Mouse (Mus musculus) kidney, embryonic 16.5 days (tissue): Measurements from ENCODE around the gene B3gnt4. TPM values are rescaled to one million over a fixed set of nuclear protein-coding genes. Genes with fewer than 3 reads are reported as not detected.
"Not testable (repeated sequence)": the region's sequence is repeated elsewhere in the genome, so short reads cannot be mapped to it uniquely, and the experiment has no call there.

ENCODE experiments used
- ATAC-seq: fragments of 200-750 bp; cut with Nextera tagmentation; 2 replicates; pipeline ENCODE4 v1.8.0; 2017; ENCODE audit warnings: moderate TSS enrichment; ENCODE audit not compliant: low FRiP score, low TSS enrichment
- H3K27ac ChIP-seq: fragments of 300-500 bp; sonication (generic); 2 replicates; pipeline ENCODE4 v1.5.1; 2014; ENCODE audit warnings: low read length
- H3K27me3 ChIP-seq: fragments of 300-500 bp; sonication (generic); 2 replicates; pipeline ENCODE4 v1.6.1; 2014; ENCODE audit warnings: low read length, control low read depth, mixed read lengths; ENCODE audit not compliant: insufficient read depth
- H3K36me3 ChIP-seq: fragments of 300-500 bp; sonication (generic); 2 replicates; pipeline ENCODE4 v1.6.1; 2014; ENCODE audit warnings: low read length, control low read depth, mixed read lengths; ENCODE audit not compliant: insufficient read depth
- H3K4me1 ChIP-seq: fragments of 300-500 bp; sonication (generic); 2 replicates; pipeline ENCODE4 v1.6.1; 2014; ENCODE audit warnings: low read length, control low read depth, mixed read lengths; ENCODE audit not compliant: insufficient read depth
- H3K4me2 ChIP-seq: fragments of 300-500 bp; sonication (generic); replicated peaks from 2 replicates; pipeline ENCODE4 v1.6.1; 2014; ENCODE audit warnings: low read depth, low read length
- H3K4me3 ChIP-seq: fragments of 300-500 bp; sonication (generic); 2 replicates; pipeline ENCODE4 v1.5.1; 2014; ENCODE audit warnings: mild to moderate bottlenecking, low read length
- H3K9ac ChIP-seq: fragments of 300-500 bp; sonication (generic); replicated peaks from 2 replicates; pipeline ENCODE4 v1.6.1; 2014; ENCODE audit warnings: low read length
- H3K9me3 ChIP-seq: fragments of 300-500 bp; sonication (generic); 2 replicates; pipeline ENCODE4 v1.6.1; 2016; ENCODE audit warnings: low read length, control low read depth
- WGBS: fragments of 180-500 bp; shearing (Covaris S2); extraction: QIAGEN DNeasy Blood & Tissue Kit; methylation state at CpG from one replicate; pipeline ENCODE4 v1.1.7; 2014; 5-methylcytosine and 5-hydroxymethylcytosine counted together
- polyA plus RNA-seq: library from polyadenylated mRNA; unstranded; fragments of >200 nt; fragmentation: Nextera tagmentation; extraction: Ambion mirVana; gene quantifications from 2 replicates; pipeline ENCODE4 v1.2.1, GENCODE M21; 2015

B3gnt4 gene
- polyA plus RNA-seq, 1 experiment from 2014 or later: 0.89 TPM

DNA sequence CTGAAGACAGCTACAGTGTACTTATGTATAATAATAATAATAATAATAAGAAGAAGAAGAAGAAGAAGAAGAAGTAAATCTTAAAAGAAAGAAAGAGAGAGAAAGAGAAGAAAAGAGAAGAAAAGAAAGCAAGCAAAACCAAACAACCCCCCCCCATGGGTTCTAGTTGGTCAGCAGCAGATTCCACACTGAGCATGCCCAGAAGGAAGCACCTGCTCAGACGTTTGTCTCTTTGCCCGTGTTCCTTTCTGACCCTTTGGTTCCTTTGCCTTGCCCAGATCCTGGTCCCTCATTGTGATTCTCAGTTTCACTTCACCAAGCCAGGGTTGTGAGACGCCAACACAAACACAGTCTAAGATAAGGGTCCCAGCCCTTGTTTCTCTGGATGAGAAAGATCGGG is 8.3 kb upstream of the B3gnt4 start:
- H3K4me1 ChIP-seq: peaks cover 10% of the 10 kb centered on the region
- no peak for ATAC-seq
- WGBS: 78% methylated on average over 4 of the region's 4 CpGs
- H3K9me3 ChIP-seq: no peaks in the 10 kb centered on the region
- H3K4me2 ChIP-seq: no peak overlapping the region
- H3K27me3 ChIP-seq: peaks cover 8% of the 10 kb centered on the region; the same call in 1 of the 2 replicates
- H3K36me3 ChIP-seq: no peaks in the 10 kb centered on the region
- no peak overlapping the region for H3K4me3 ChIP-seq
- no peak overlapping the region for H3K9ac ChIP-seq
- H3K27ac ChIP-seq: no peak overlapping the region

GRCm38 (mm10) chr5:123507936-123508723 is 2.1 kb upstream of the B3gnt4 start:
- peaks cover 10% of the 10 kb centered on the region; the same call in 1 of the 2 replicates for H3K4me1 ChIP-seq
- peak; percentile 92 for ATAC-seq
- no peak overlapping the region for H3K27ac ChIP-seq
- H3K9me3 ChIP-seq: no peaks in the 10 kb centered on the region
- H3K36me3 ChIP-seq: peaks cover 8% of the 10 kb centered on the region; the same call in 1 of the 2 replicates
- WGBS: under 1% methylated on average over 59 of the region's 59 CpGs
- H3K9ac ChIP-seq: peak overlapping the region; percentile 63
- peak overlapping the region; percentile 70 for H3K4me3 ChIP-seq
- peak overlapping the region; percentile 93 for H3K4me2 ChIP-seq
- peaks cover 28% of the 10 kb centered on the region for H3K27me3 ChIP-seq

- WGBS: 8% methylated on average over 12 of the region's 12 CpGs
- Histone ChIP-seq H3K9ac (peak overlapping the region; percentile 63), H3K9me3 (no peaks in the 10 kb centered on the region), H3K27ac (no peak overlapping the region), H3K27me3 (peaks cover 28% of the 10 kb centered on the region), H3K4me3 (peak overlapping the region; percentile 70), H3K36me3 (peaks cover 8% of the 10 kb centered on the region; the same call in 1 of the 2 replicates), H3K4me1 (peaks cover 10% of the 10 kb centered on the region; the same call in 1 of the 2 replicates), H3K4me2 (peak overlapping the region; percentile 93)
- no peak for ATAC-seq
Observed at GRCm38 (mm10) chr5:123508921-123509320, 1.3 kb upstream of the B3gnt4 start.

- not testable (repeated sequence) for H3K9me3 ChIP-seq, H3K4me2 ChIP-seq, H3K4me3 ChIP-seq, ATAC-seq, H3K27ac ChIP-seq, H3K9ac ChIP-seq
- Histone ChIP-seq H3K36me3 (peaks cover 17% of the 10 kb centered on the region), H3K27me3 (peaks cover 24% of the 10 kb centered on the region), H3K4me1 (peaks cover 10% of the 10 kb centered on the region; the same call in 1 of the 2 replicates)
- 81% methylated on average over 3 of the region's 3 CpGs for WGBS
Observed at GRCm38 (mm10) chr5:123511426-123511825, 1.2 kb downstream of the B3gnt4 start.

GRCm38 (mm10) chr5:123512102-123512501 is 1.8 kb downstream of the B3gnt4 start:
- no peak overlapping the region for H3K4me2 ChIP-seq
- no peak overlapping the region for H3K27ac ChIP-seq
- H3K9ac ChIP-seq: no peak overlapping the region
- ATAC-seq: no peak
- H3K9me3 ChIP-seq: no peaks in the 10 kb centered on the region
- peaks cover 18% of the 10 kb centered on the region for H3K27me3 ChIP-seq
- H3K4me3 ChIP-seq: no peak overlapping the region
- H3K36me3 ChIP-seq: peaks cover 23% of the 10 kb centered on the region
- H3K4me1 ChIP-seq: peaks cover 10% of the 10 kb centered on the region; the same call in 1 of the 2 replicates
- WGBS: 68% methylated on average over 3 of the region's 3 CpGs

GRCm38 (mm10) chr5:123514871-123515270 is 4.6 kb downstream of the B3gnt4 start:
- ATAC-seq: no peak
- no peaks in the 10 kb centered on the region for H3K4me1 ChIP-seq
- H3K9me3 ChIP-seq: no peaks in the 10 kb centered on the region
- H3K4me3 ChIP-seq: no peak overlapping the region
- WGBS: 90% methylated on average over 5 of the region's 5 CpGs
- 0 out of 2 replicates have a peak, but pooled peaks cover 2% of the 10 kb centered on the region for H3K27me3 ChIP-seq
- H3K36me3 ChIP-seq: peaks cover 33% of the 10 kb centered on the region
- no peak overlapping the region for H3K27ac ChIP-seq
- H3K9ac ChIP-seq: no peak overlapping the region
- H3K4me2 ChIP-seq: no peak overlapping the region

GRCm38 (mm10) chr5:123520666-123521065 is 10.4 kb downstream of the B3gnt4 start:
- no peaks in the 10 kb centered on the region for H3K27me3 ChIP-seq
- WGBS: 65% methylated on average over 9 of the region's 9 CpGs
- H3K27ac ChIP-seq: no peak overlapping the region
- H3K4me2 ChIP-seq: no peak overlapping the region
- H3K36me3 ChIP-seq: peaks cover 23% of the 10 kb centered on the region
- H3K9me3 ChIP-seq: no peaks in the 10 kb centered on the region
- no peak overlapping the region for H3K9ac ChIP-seq
- no peak for ATAC-seq
- peaks cover 16% of the 10 kb centered on the region for H3K4me1 ChIP-seq
- H3K4me3 ChIP-seq: no peak overlapping the region

GRCm38 (mm10) chr5:123521621-123522020 is 11.4 kb downstream of the B3gnt4 start:
- Histone ChIP-seq H3K4me1 (peaks cover 16% of the 10 kb centered on the region), H3K27me3 (no peaks in the 10 kb centered on the region), H3K9me3 (no peaks in the 10 kb centered on the region), H3K36me3 (peaks cover 14% of the 10 kb centered on the region; the same call in 1 of the 2 replicates), H3K4me2 (no peak overlapping the region), H3K9ac (no peak overlapping the region), H3K27ac (no peak overlapping the region), H3K4me3 (no peak overlapping the region)
- ATAC-seq: no peak
- 91% methylated on average over 1 of the region's 1 CpGs for WGBS

DNA sequence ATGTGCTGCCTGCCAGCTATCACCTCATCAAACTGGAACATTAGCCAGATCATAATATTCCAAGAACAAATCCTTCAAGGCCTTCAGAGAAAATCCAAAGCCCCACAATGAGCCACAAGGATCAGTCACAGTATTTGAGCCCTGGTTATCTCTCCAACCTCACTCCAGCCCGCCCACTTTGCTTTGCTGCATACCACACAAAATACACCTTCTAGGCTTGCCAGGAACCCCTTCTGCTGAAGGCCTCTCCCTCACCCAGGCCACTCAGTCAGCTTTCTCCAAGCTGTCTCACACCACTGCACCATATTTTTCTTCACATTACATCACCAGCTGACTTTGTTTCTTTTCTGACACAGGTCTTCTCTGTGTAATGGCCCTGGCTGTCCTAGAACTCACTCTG is 11.9 kb downstream of the B3gnt4 start:
- WGBS: 81% methylated on average over 1 of the region's 1 CpGs
- Histone ChIP-seq H3K27me3 (no peaks in the 10 kb centered on the region), H3K4me1 (peaks cover 16% of the 10 kb centered on the region), H3K27ac (no peak overlapping the region), H3K4me3 (no peak overlapping the region), H3K4me2 (no peak overlapping the region), H3K9me3 (no peaks in the 10 kb centered on the region), H3K36me3 (peaks cover 9% of the 10 kb centered on the region; the same call in 1 of the 2 replicates), H3K9ac (no peak overlapping the region)
- ATAC-seq: no peak
